Mouse (Mus musculus): ENCODE results near the gene Fam131a. TPM values are rescaled to one million over a fixed set of nuclear protein-coding genes. Genes with fewer than 3 reads are reported as not detected.

The Fam131a gene
- polyA plus RNA-seq, 1 experiment from 2014 or later = 5.0 TPM

GRCm38 (mm10) chr16:20750518-20750917, 57.5 kb downstream of the Fam131a start:
- Histone ChIP-seq H3K4me2 (replicated peaks; ENCODE audit: low read depth) (no peak overlapping the region), H3K9me3 (ENCODE audit: control insufficient read depth) (no peaks in the 10 kb centered on the region), H3K9ac (ENCODE audit: low read depth, low read length) (no peak overlapping the region), H3K4me3 (ENCODE audit: low read depth, low read length) (no peak overlapping the region), H3K36me3 (ENCODE audit: control insufficient read depth, insufficient read depth) (no peaks in the 10 kb centered on the region), H3K4me1 (replicated peaks; ENCODE audit: control insufficient read depth, insufficient read depth, low read length) (no peaks in the 10 kb centered on the region), H3K27ac (ENCODE audit: low read depth, low read length) (no peak overlapping the region), H3K27me3 (replicated peaks; ENCODE audit: control insufficient read depth, insufficient read depth, low read length) (no peaks in the 10 kb centered on the region)
- no peak for TF ChIP-seq CTCF (IDR thresholded peaks at IDR 0.05; ENCODE audit: low read depth)
- 40% methylated on average over 8 of the region's 8 CpGs for WGBS
- ATAC-seq = no peak

Other genes starting within 250 kb of the Fam131a start
- 37.2 and 37.8 TPM in 2 replicates for gene Eif2b5, start 194.4 kb upstream of the Fam131a start, polyA plus RNA-seq (2015; fragmentation: Nextera tagmentation; extraction: Ambion mirVana)
- 11.5 and 13.7 TPM in 2 replicates for gene Dvl3, start 176.3 kb upstream of the Fam131a start, polyA plus RNA-seq (2015; fragmentation: Nextera tagmentation; extraction: Ambion mirVana)
- 411 and 423 TPM in 2 replicates for gene Ap2m1, start 157.8 kb upstream of the Fam131a start, polyA plus RNA-seq (2015; fragmentation: Nextera tagmentation; extraction: Ambion mirVana)
- gene Abcf3, start 144.7 kb upstream of the Fam131a start, polyA plus RNA-seq (2015; fragmentation: Nextera tagmentation; extraction: Ambion mirVana) = 47.0 and 64.3 TPM in 2 replicates
- 1.7 and 2.0 TPM in 2 replicates for gene Vwa5b2, start 103.8 kb upstream of the Fam131a start, polyA plus RNA-seq (2015; fragmentation: Nextera tagmentation; extraction: Ambion mirVana)
- gene Eef1akmt4, start 81.6 kb upstream of the Fam131a start, polyA plus RNA-seq (2015; fragmentation: Nextera tagmentation; extraction: Ambion mirVana) = 17.8 and 18.0 TPM in 2 replicates
- 0.09 TPM in 1 of 2 replicates, not detected in the other for gene Gm49333, start 81.6 kb upstream of the Fam131a start, polyA plus RNA-seq (2015; fragmentation: Nextera tagmentation; extraction: Ambion mirVana)
- gene Alg3, start 81.5 kb upstream of the Fam131a start, polyA plus RNA-seq (2015; fragmentation: Nextera tagmentation; extraction: Ambion mirVana) = 24.7 and 27.8 TPM in 2 replicates
- gene Camk2n2, start 72.0 kb upstream of the Fam131a start, polyA plus RNA-seq (2015; fragmentation: Nextera tagmentation; extraction: Ambion mirVana) = 1.0 and 2.0 TPM in 2 replicates
- 0.17 and 0.22 TPM in 2 replicates for gene Ece2, start 63.4 kb upstream of the Fam131a start, polyA plus RNA-seq (2015; fragmentation: Nextera tagmentation; extraction: Ambion mirVana)
- gene Psmd2, start 41.6 kb upstream of the Fam131a start, polyA plus RNA-seq (2015; fragmentation: Nextera tagmentation; extraction: Ambion mirVana) = 136 and 137 TPM in 2 replicates
- gene Eif4g1, start 24.9 kb upstream of the Fam131a start, polyA plus RNA-seq (2015; fragmentation: Nextera tagmentation; extraction: Ambion mirVana) = 97.8 and 106 TPM in 2 replicates
- 52.9 and 54.2 TPM in 2 replicates for gene Polr2h, start 24.4 kb downstream of the Fam131a start, polyA plus RNA-seq (2015; fragmentation: Nextera tagmentation; extraction: Ambion mirVana)
- gene Clcn2, start 24.5 kb downstream of the Fam131a start, polyA plus RNA-seq (2015; fragmentation: Nextera tagmentation; extraction: Ambion mirVana) = 5.4 and 6.1 TPM in 2 replicates
- 2.3 TPM in 2 replicates for gene Chrd, start 39.9 kb downstream of the Fam131a start, polyA plus RNA-seq (2015; fragmentation: Nextera tagmentation; extraction: Ambion mirVana)
- gene Thpo, start 41.3 kb downstream of the Fam131a start, polyA plus RNA-seq (2015; fragmentation: Nextera tagmentation; extraction: Ambion mirVana) = 2.4 and 2.7 TPM in 2 replicates